Mouse (Mus musculus) heart, adult 2 months (tissue): ENCODE results near the gene Ino80b.

Source experiments
- CTCF ChIP-seq: fragments of 200-600 bp; IDR thresholded peaks from 2 replicates; pipeline ENCODE4 v1.8.1; 2022; ENCODE audit warnings: antibody characterized with exemption, mild to moderate bottlenecking, moderate library complexity
- POLR2A ChIP-seq: fragments of 200-500 bp; IDR thresholded peaks from 2 replicates; pipeline ENCODE4 v1.6.1; 2011; ENCODE audit warnings: mild to moderate bottlenecking, low read depth, low read length, control low read depth; ENCODE audit not compliant: insufficient read depth

- TF ChIP-seq POLR2A = no peak
- TF ChIP-seq CTCF = no peak
Observed at GRCm38 (mm10) chr6:83116373-83117164, 8.7 kb downstream of the Ino80b start.
